Mouse (Mus musculus) CD4-positive, CD25-positive, alpha-beta regulatory T cell (primary cell): ENCODE results near the gene Olfr1294. TPM values are rescaled to one million over a fixed set of nuclear protein-coding genes. Genes with fewer than 3 reads are reported as not detected.

Source experiments
- polyA plus RNA-seq: library from polyadenylated mRNA; unstranded; fragments of 100-300 nt; shearing (Covaris generic); gene quantifications from one replicate; pipeline ENCODE4 v1.2.1, GENCODE M21; 2017

Olfr1294 gene
- not detected for polyA plus RNA-seq

DNA sequence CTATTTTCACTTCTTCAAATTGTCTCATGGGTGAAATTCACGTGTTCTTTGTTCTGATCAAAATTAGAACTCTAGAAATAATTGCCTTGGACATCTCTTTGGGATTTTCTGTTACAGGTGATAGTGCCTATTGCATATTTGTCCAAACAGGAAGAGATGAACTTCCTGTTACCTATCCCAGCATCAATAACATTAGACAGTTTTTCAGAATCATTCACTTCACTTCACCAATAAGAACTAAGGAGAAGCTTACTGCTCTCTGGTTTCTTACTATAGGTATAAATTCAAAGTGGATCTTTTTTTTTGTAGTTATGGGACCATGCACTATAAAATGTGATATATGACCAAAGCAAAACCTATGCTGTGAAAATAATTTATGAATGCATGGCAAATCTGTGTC is at the start of gene Olfr1294:
Olfr1294 (minus strand) TSS at position 101 of the 400 bp plus-strand sequence.

DNA sequence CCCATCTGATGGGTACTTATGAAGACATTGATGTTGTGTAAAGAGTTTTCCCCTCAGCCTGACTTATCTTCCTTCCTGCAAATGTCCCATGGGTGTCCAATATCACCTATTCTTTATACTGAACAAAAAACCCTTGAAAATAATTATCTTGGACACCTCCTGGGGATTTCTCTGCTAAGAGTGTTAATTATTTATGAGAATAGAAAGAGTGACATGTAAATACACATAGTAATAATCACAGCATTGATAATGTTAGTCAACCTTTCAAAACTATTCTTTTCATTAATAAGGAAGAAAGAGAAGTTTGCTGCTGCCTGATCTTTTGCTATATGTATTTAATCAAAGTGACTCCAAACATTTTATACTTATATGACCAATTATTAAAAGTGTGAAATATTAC is 29.5 kb upstream of the Olfr1294 start, which contains the start of gene Olfr1295:
Olfr1295 (minus strand) TSS at position 101 of the 400 bp plus-strand sequence.

DNA sequence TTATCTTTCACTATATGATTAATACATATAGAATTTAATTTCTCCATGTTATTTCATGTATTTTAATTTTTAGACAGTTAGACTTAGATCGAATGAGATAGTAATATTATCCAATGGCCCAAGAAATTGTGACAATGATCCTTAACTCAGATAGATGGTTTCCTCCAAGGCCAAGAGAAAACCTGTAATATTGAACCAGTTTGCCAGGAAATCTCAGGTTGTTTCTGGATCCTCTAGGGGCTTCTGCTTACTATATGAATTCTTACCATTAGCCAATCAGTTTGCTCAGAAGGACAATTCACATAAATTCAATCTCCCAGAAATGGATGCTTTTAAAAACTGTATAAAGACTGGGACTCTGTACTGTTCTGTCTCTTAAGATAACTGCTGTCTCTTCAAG is 15.2 kb downstream of the Olfr1294 start, which contains the start of gene Olfr1293-ps:
Olfr1293-ps (plus strand) TSS at position 301 of the 400 bp plus-strand sequence.

DNA sequence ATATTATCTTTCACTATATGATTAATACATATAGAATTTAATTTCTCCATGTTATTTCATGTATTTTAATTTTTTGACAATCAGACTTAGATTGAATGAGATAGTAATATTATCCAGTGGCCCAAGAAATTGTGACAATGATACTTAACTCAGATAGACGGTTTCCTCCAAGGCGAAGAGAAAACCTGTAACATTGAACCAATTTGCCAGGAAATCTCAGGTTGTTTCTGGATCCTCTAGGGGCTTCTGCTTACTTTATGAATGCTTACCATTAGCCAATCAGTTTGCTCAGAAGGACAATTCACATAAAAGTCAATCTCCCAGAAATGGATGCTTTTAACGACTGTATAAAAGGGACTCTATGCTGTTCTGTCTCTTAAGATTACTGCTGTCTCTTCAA is 43.2 kb downstream of the Olfr1294 start, which contains the start of gene Olfr1291-ps1:
Olfr1291-ps1 (plus strand) TSS at position 301 of the 400 bp plus-strand sequence.

DNA sequence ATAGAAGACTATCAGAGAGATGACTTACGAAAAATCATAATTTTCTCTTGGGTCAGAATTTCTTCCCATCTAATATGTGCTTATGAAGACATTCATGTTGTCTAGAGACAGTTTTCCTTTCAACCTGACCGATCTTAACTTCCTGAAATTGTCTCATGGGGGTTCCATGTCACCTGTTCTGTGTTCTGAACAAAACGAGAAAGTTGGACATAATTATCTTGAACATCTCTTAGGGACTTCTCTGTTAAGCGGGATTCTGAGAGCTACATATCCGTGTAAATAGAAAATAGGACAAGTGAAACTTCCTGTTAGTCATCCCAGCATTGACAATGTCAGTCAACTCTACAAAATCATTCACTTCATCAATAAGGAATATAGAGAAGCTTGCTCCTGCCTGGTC is 46.4 kb downstream of the Olfr1294 start, which contains the start of gene Olfr1290:
Olfr1290 (minus strand) TSS at position 101 of the 400 bp plus-strand sequence.

Other genes starting within 250 kb of the Olfr1294 start
- gene Olfr1279, start 239.7 kb downstream of the Olfr1294 start, polyA plus RNA-seq = not detected
- gene Olfr1280, start 226.3 kb downstream of the Olfr1294 start, polyA plus RNA-seq = not detected
- not detected for gene Olfr1281, start 213.8 kb downstream of the Olfr1294 start, polyA plus RNA-seq
- gene Olfr1282, start 204.2 kb downstream of the Olfr1294 start, polyA plus RNA-seq = not detected
- gene Olfr1283, start 173.5 kb downstream of the Olfr1294 start, polyA plus RNA-seq = not detected
- not detected for gene Olfr1284, start 164.8 kb downstream of the Olfr1294 start, polyA plus RNA-seq
- gene Olfr1286, start 117.2 kb downstream of the Olfr1294 start, polyA plus RNA-seq = not detected
- not detected for gene Olfr1287, start 91.1 kb downstream of the Olfr1294 start, polyA plus RNA-seq
- gene Olfr1288, start 66.2 kb downstream of the Olfr1294 start, polyA plus RNA-seq = not detected
- gene Olfr1289, start 59.5 kb downstream of the Olfr1294 start, polyA plus RNA-seq = not detected
- not detected for gene Olfr1290, start 46.5 kb downstream of the Olfr1294 start, polyA plus RNA-seq
- 0.11 TPM for gene Olfr1291-ps1, start 43.1 kb downstream of the Olfr1294 start, polyA plus RNA-seq
- 0.11 TPM for gene Olfr1293-ps, start 15.1 kb downstream of the Olfr1294 start, polyA plus RNA-seq
- not detected for gene Olfr1295, start 29.4 kb upstream of the Olfr1294 start, polyA plus RNA-seq
- gene Olfr1297, start 86.2 kb upstream of the Olfr1294 start, polyA plus RNA-seq = not detected
- gene Olfr1298, start 108.9 kb upstream of the Olfr1294 start, polyA plus RNA-seq = not detected
- not detected for gene Olfr1299, start 121.1 kb upstream of the Olfr1294 start, polyA plus RNA-seq
- gene Olfr1301, start 210.7 kb upstream of the Olfr1294 start, polyA plus RNA-seq = not detected
- not detected for gene Olfr1302, start 237.1 kb upstream of the Olfr1294 start, polyA plus RNA-seq